7 mouse cellular contexts compared by ENCODE assay signal in the genomic region with DNA sequence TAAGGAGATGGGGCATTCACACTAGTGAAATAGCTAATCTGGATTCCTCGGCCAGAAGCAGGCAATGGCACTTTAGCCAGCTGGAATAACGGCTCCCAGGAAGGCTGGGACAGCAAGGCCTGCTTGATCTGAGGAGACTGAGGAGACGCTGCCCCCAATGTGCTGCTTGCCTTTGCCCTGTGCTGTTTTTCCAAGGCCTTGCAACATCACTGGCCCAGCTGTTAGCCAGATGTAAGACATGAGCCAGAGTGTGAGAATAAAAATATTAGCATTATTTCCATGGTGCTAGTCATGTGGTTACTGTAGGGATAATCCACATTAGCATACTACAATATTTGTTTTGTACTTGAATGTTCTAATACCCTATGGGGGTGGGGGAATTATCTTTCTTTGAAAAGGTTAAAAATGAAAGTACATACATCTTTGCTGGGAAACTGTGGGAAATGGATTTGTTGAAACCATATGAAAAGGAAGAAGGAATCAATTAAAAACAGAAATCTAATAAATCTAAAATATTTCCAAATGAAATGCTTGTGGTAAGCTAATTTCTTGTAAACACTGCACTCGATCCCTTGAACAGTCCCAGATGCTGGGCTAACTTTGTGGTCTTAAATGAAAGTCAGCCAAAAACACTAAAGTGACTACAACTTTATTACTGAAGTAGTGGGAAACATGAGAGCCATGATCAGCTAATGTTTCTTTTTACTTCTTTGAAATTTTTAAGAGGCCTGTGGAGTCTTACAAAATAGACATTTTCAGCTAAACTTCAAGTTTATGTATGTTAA. TPM values are rescaled to one million over a fixed set of nuclear protein-coding genes. Genes with fewer than 3 reads are reported as not detected.
DNase-seq lines count a peak whose midpoint lies in the region; ATAC-seq lines count a peak whose summit lies in the region.

No protein-coding gene starts in this region.

- no peaks in the 10 kb centered on the region for H3K27me3 ChIP-seq in limb, embryonic 15.5 days
- no peaks in the 10 kb centered on the region for H3K27me3 ChIP-seq in forebrain, embryonic 15.5 days

- H3K9ac ChIP-seq in limb, embryonic 15.5 days = no peak overlapping the region
- H3K9ac ChIP-seq in forebrain, embryonic 15.5 days (replicated peaks) = no peak overlapping the region

- intact Hi-C loops in left cerebral cortex, postnatal 25 days (cut with DNase I) = no loop called here

- peaks cover 41% of the 10 kb centered on the region for H3K36me3 ChIP-seq in limb, embryonic 15.5 days
- H3K36me3 ChIP-seq in forebrain, embryonic 15.5 days = peaks cover 22% of the 10 kb centered on the region

- H3K27ac ChIP-seq in limb, embryonic 15.5 days = peak overlapping the region; percentile 51; the same call in 1 of the 2 replicates
- no peak overlapping the region for H3K27ac ChIP-seq in forebrain, embryonic 15.5 days (replicated peaks)

- no peak overlapping the region for H3K4me3 ChIP-seq in limb, embryonic 15.5 days
- no peak overlapping the region for H3K4me3 ChIP-seq in forebrain, embryonic 15.5 days

- peak; percentile 77 for ATAC-seq in limb, embryonic 15.5 days (ENCODE audit: insufficient number of reproducible peaks, low FRiP score, low TSS enrichment, low read depth)
- ATAC-seq in forebrain, embryonic 15.5 days (replicated peaks) = no peak

- no peak overlapping the region; the same call in 1 of the 2 replicates for H3K4me2 ChIP-seq in limb, embryonic 15.5 days
- no peak overlapping the region for H3K4me2 ChIP-seq in forebrain, embryonic 15.5 days (replicated peaks)

- WGBS in limb, embryonic 15.5 days = 35% methylated on average over 4 of the region's 4 CpGs
- WGBS in forebrain, embryonic 15.5 days = 85% methylated on average over 4 of the region's 4 CpGs

- peak; percentile 6 for DNase-seq in urinary bladder, postnatal 25 days (ENCODE audit: low spot score)
- no peak for DNase-seq in urinary bladder, adult 2 months (ENCODE audit: low spot score)
- peak; percentile 79 to 80 for DNase-seq in heart, adult 9 months (ENCODE audit: low spot score in 2 of 2)
- no peak for DNase-seq in left cerebral cortex, postnatal 25 days (ENCODE audit: low spot score in 2 of 2)
- no peak for DNase-seq in thymus, postnatal 25 days

- H3K9me3 ChIP-seq in limb, embryonic 15.5 days = no peaks in the 10 kb centered on the region
- no peaks in the 10 kb centered on the region for H3K9me3 ChIP-seq in forebrain, embryonic 15.5 days

- peaks cover 22% of the 10 kb centered on the region for H3K4me1 ChIP-seq in limb, embryonic 15.5 days
- no peaks in the 10 kb centered on the region for H3K4me1 ChIP-seq in forebrain, embryonic 15.5 days

RNA-seq across cellular contexts. Expression of a gene that starts 43.8 kb away (rescaled TPM):
- 6.0 and 7.9 TPM in 2 replicates for polyA plus RNA-seq in urinary bladder, adult 2 months (2012; rRNA removed)
- 6.1 and 7.2 TPM in 2 replicates for polyA plus RNA-seq in limb, embryonic 15.5 days (2015; fragmentation: Nextera tagmentation; extraction: Ambion mirVana)
- total RNA-seq in left cerebral cortex, postnatal 25 days (2021) = 10 to 100 TPM; 12.7 to 14.5 TPM
- 6.0 and 6.3 TPM in 2 replicates for polyA plus RNA-seq in forebrain, embryonic 15.5 days (2015; fragmentation: Nextera tagmentation; extraction: Ambion mirVana)

Comparison
In these comparisons a context has a peak if more than half of its experiments do, and no peak if none do; other contexts are left out.
1. DNase-seq: peak in urinary bladder, postnatal 25 days (single experiment) and heart, adult 9 months (2 of 2); none in urinary bladder, adult 2 months (single experiment), left cerebral cortex, postnatal 25 days (0 of 2) and thymus, postnatal 25 days (single experiment).